Mouse (Mus musculus) small intestine, adult 2 months (tissue): ENCODE data around the gene Plxdc1.

ENCODE experiments used
- CTCF ChIP-seq: fragments of 200-500 bp; IDR thresholded peaks from 2 replicates; pipeline ENCODE4 v1.5.1; 2012; ENCODE audit warnings: low read depth, mild to moderate bottlenecking, control low read depth, inconsistent platforms, low read length, moderate library complexity, mixed read lengths; ENCODE audit not compliant: insufficient replicate concordance, insufficient read length; ENCODE audit errors: extremely low read depth
- POLR2A ChIP-seq: fragments of 200-500 bp; IDR thresholded peaks from 2 replicates; pipeline ENCODE4 v1.6.1; 2012; ENCODE audit warnings: low read depth, mild to moderate bottlenecking, control low read depth, inconsistent platforms, low read length, moderate library complexity

GRCm38 (mm10) chr11:98027785-98028184 is 41.5 kb upstream of the Plxdc1 start:
- TF ChIP-seq CTCF (no peak), POLR2A (no peak)
